Mouse (Mus musculus) myocyte (in vitro differentiated cells): ENCODE data around the gene Ankrd23. TPM values are rescaled to one million over a fixed set of nuclear protein-coding genes. Genes with fewer than 3 reads are reported as not detected.
A peak's percentile ranks its signal among the peaks of the same experiment; 100 is the strongest.

ENCODE experiments used
- H3K27me3 ChIP-seq: one replicate; pipeline ENCODE4 v1.6.1; 2011; ENCODE audit not compliant: control insufficient read depth, insufficient read depth, insufficient read length
- H3K36me3 ChIP-seq: one replicate; pipeline ENCODE4 v1.6.1; 2011; ENCODE audit not compliant: control insufficient read depth, insufficient read depth
- H3K4me2 ChIP-seq: one replicate; pipeline ENCODE4 v1.6.1; 2011; ENCODE audit warnings: low read depth, control low read depth
- H3K4me3 ChIP-seq: one replicate; pipeline ENCODE4 v1.5.1; 2011; ENCODE audit warnings: mild to moderate bottlenecking, control low read depth, moderate library complexity
- H3K79me2 ChIP-seq: one replicate; pipeline ENCODE4 v1.6.1; 2011; ENCODE audit not compliant: control insufficient read depth, insufficient read depth
- H3ac ChIP-seq: one replicate; pipeline ENCODE4 v1.6.1; 2011; ENCODE audit not compliant: control insufficient read depth, insufficient read length
- CEBPB ChIP-seq: IDR thresholded peaks from 2 replicates; pipeline ENCODE4 v1.6.1; 2011; ENCODE audit warnings: mild to moderate bottlenecking, moderate library complexity; ENCODE audit not compliant: poor library complexity, insufficient read depth, severe bottlenecking
- E2F4 ChIP-seq: IDR thresholded peaks from one replicate; pipeline ENCODE4 v1.6.1; 2011; ENCODE audit warnings: mild to moderate bottlenecking, control low read depth, moderate library complexity; ENCODE audit not compliant: insufficient read depth
- MAX ChIP-seq: IDR thresholded peaks from one replicate; pipeline ENCODE4 v1.6.1; 2011; ENCODE audit warnings: low read depth, mild to moderate bottlenecking, control low read depth
- MYOD1 ChIP-seq, 3 experiments: IDR thresholded peaks; one replicate each; pipeline ENCODE4 v1.6.1; 2011; ENCODE audit warnings: control low read depth in 2 of 3, low read depth in 2 of 3, mild to moderate bottlenecking in 2 of 3, moderate library complexity in 1 of 3; ENCODE audit not compliant: insufficient read length in 2 of 3, control insufficient read depth in 1 of 3
- MYOG ChIP-seq, 3 experiments: IDR thresholded peaks; one replicate each; pipeline ENCODE4 v1.6.1; 2011; ENCODE audit warnings: control low read depth in 2 of 3, low read depth in 2 of 3, mild to moderate bottlenecking in 2 of 3; ENCODE audit not compliant: insufficient read length in 2 of 3, control insufficient read depth in 1 of 3, insufficient read depth in 1 of 3
- POLR2A ChIP-seq: IDR thresholded peaks from one replicate; pipeline ENCODE4 v1.6.1; 2011; ENCODE audit warnings: low read depth, mild to moderate bottlenecking, control low read depth, moderate library complexity; ENCODE audit not compliant: insufficient read length
- POLR2AphosphoS2 ChIP-seq: IDR thresholded peaks from one replicate; pipeline ENCODE4 v1.6.1; 2011; ENCODE audit warnings: low read depth, control low read depth; ENCODE audit not compliant: insufficient read length
- REST ChIP-seq: IDR thresholded peaks from one replicate; pipeline ENCODE4 v1.6.1; 2011; ENCODE audit warnings: mild to moderate bottlenecking, control low read depth, moderate library complexity; ENCODE audit not compliant: insufficient read depth, insufficient read length
- SRF ChIP-seq: IDR thresholded peaks from one replicate; pipeline ENCODE4 v1.6.1; 2011; ENCODE audit warnings: low read depth; ENCODE audit not compliant: control insufficient read depth, insufficient read length
- TCF12 ChIP-seq: IDR thresholded peaks from one replicate; pipeline ENCODE4 v1.6.1; 2011; ENCODE audit warnings: mild to moderate bottlenecking, control low read depth; ENCODE audit not compliant: poor library complexity, insufficient read depth, severe bottlenecking
- TCF3 ChIP-seq: IDR thresholded peaks from one replicate; pipeline ENCODE4 v1.6.1; 2011; ENCODE audit warnings: low read depth, control low read depth; ENCODE audit not compliant: insufficient read length
- USF1 ChIP-seq: IDR thresholded peaks from one replicate; pipeline ENCODE4 v1.6.1; 2011; ENCODE audit warnings: low read depth, mild to moderate bottlenecking, control low read depth, moderate library complexity
- polyA plus RNA-seq: library from polyadenylated mRNA; unstranded; fragments of >200 nt; fragmentation: generic; extraction: Trizol; gene quantifications from one replicate; pipeline ENCODE4 v1.2.1, GENCODE M21; 2012; ENCODE audit warnings: missing spikeins

Gene Ankrd23
- polyA plus RNA-seq, 1 experiment: 78.6 TPM

DNA sequence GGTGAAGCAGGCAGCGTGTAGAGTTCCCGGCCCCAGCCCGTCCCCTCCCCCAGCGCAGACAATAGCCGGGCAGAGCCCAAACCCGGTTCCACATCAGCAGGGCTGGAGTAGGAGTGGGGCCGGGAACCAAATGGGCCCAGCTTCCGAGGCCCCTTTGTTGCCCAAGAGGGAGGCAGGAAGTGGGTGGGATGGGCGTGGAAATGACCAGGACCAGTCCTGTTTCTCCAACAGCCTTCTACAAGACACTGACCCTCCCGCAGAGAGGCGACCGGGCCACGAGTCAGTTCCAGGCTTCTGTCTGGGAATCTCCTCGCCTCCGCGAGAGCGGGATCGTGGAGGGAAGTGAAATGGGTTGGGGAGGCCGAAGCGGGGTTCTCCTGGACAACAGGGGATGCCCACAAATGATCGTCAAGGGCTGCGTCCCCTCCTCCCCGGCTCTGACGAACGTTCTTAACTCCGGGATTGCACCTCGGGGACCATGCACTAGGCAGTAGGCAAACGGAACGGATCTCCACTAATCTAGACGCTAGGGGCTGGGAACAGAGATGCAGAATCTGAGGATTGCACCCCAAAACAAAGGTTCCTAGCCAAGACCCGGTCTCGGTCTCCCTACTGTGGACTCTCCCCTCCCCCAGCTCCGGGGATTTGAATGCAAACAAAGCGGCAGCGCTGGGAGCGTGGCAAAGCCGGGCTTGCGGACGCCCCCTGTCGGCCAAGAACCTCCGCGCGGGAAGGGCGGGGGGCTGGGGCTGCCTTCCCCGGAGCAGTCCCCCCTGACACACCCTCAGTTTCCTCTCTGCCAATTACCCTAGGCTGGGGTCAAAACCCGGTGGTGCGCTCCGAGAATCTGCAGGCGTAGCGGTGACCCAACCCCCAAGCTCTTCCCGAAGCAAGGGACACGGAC lies 20.1 kb upstream of the Ankrd23 start:
- peaks cover 41% of the 10 kb centered on the region for H3K79me2 ChIP-seq
- H3K36me3 ChIP-seq: peaks cover 29% of the 10 kb centered on the region
- peak overlapping the region; percentile 93 for H3K4me2 ChIP-seq
- H3ac ChIP-seq: peak overlapping the region; percentile 66
- TF ChIP-seq TCF12 (no peak), POLR2A (peak; percentile 72), E2F4 (peak; percentile 46), CEBPB (0 out of 2 replicates have a peak, but pooled peaks have one; percentile 34), POLR2AphosphoS2 (peak; percentile 68)
- H3K4me3 ChIP-seq: peak overlapping the region; percentile 99
- no peaks in the 10 kb centered on the region for H3K27me3 ChIP-seq

DNA sequence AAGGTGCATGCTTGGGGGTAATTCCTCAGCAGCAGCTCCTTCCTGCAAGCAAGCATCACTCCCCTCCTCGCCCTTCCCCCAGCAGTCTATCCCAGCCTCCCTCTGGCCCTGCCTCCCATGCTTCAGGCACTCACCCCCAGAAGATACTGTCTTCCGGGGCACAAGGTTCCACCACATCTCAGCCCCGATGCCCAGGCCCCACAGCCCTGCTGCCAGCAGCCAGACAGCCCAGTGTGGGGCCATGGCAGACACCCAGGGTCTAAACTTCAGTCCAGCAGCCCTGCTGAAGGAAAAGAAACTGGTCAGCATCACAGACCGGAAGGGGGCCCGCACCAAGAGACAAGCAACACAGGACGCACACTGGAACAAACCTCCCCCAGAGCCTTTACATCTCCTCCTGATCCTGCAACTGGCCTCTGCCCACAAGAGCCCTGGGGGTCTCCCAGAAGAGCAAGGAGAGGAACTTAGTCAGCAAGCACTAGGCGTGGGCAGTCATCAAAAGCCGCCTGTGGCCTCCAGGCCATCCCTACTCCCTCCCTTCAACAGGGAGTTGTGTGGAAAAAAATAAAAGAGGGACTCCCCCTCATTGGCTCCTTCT lies 19.2 kb upstream of the Ankrd23 start:
- Histone ChIP-seq H3K4me2 (peak overlapping the region; percentile 93), H3K4me3 (peak overlapping the region; percentile 99), H3K36me3 (peaks cover 38% of the 10 kb centered on the region), H3K79me2 (peaks cover 43% of the 10 kb centered on the region), H3ac (peak overlapping the region; percentile 66), H3K27me3 (no peaks in the 10 kb centered on the region)
- no peak for TF ChIP-seq MAX

DNA sequence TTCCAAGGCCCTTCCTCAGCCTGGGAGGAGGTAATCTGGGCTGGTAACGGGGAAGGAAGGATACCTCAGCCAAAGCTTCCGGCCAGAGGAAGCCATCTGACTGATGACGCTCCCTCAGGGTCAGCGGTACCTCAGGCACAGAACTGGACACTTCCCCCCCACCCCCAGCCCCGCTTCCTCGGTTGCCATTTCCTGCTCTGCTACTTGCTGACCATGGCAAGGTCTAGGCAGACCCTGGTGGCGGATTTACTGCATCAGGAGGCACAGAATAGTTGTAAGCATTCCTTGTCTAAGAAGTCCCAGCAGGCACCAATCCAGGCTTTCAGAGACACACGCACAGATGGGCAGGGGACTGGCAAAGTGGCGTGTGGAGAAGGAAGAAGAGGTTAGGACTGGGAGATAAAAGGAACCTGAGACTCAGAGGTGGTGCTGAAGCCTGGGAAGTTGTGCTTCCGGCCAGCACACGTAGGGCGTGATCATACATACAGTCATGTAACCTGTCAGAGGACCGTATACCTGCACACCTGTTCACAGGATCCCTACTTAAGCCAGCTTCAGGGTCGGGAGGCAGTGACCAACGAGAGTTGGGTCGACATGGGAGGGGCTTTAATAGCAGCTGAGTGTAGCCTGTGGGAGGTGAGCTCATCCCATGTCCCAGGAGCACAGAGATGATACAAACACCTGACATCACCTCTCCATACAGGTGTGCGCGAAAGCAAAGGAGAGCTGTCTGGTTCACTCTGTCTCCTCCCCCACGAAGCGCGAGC lies 18.1 kb upstream of the Ankrd23 start:
- H3K4me3 ChIP-seq: peak overlapping the region; percentile 99
- peak overlapping the region; percentile 93 for H3K4me2 ChIP-seq
- no peak overlapping the region for H3ac ChIP-seq
- peaks cover 45% of the 10 kb centered on the region for H3K79me2 ChIP-seq
- no peak for TF ChIP-seq CEBPB
- no peak for TF ChIP-seq REST
- no peak for TF ChIP-seq SRF
- TF ChIP-seq POLR2AphosphoS2: no peak
- peak; percentile 23 for TF ChIP-seq POLR2A
- TF ChIP-seq TCF3: no peak
- peaks cover 47% of the 10 kb centered on the region for H3K36me3 ChIP-seq
- H3K27me3 ChIP-seq: no peaks in the 10 kb centered on the region

DNA sequence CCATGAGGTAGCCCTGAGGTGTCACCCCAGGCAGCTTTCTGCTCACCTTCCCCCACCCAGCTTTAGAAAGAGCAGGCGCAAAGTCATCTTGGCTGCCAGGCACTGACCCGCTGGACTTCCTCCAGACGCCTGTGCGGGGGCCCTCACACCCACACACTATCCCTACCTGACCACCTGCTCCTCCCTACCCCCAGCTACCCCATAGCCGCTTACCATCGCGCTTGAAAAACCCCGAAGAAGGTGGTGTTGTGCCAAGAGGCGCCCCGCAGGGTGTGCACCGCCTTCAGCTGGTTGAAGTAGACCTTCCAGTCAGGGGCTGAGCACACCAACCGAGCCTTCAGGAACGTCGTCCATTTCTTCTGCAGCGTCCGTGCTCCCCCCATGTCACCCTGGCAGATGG lies 15.8 kb upstream of the Ankrd23 start:
- peaks cover 45% of the 10 kb centered on the region for H3K79me2 ChIP-seq
- H3K36me3 ChIP-seq: peaks cover 54% of the 10 kb centered on the region
- H3K4me2 ChIP-seq: no peak overlapping the region
- TF ChIP-seq TCF12: no peak
- no peak for TF ChIP-seq USF1
- no peak for TF ChIP-seq TCF3
- no peak for TF ChIP-seq SRF
- TF ChIP-seq CEBPB: no peak
- no peak for TF ChIP-seq E2F4
- no peak for TF ChIP-seq POLR2AphosphoS2
- TF ChIP-seq POLR2A: no peak
- no peak for TF ChIP-seq REST
- no peak for TF ChIP-seq MYOG (IDR thresholded peaks at IDR 0.05; ENCODE audit: control insufficient read depth in 1 of 3, insufficient read depth in 1 of 3, insufficient read length in 2 of 3, low read depth in 2 of 3)
- TF ChIP-seq MAX: no peak
- TF ChIP-seq MYOD1 (IDR thresholded peaks at IDR 0.05; ENCODE audit: control insufficient read depth in 1 of 3, insufficient read length in 2 of 3, low read depth in 2 of 3): no peak
- H3K27me3 ChIP-seq: no peaks in the 10 kb centered on the region
- no peak overlapping the region for H3ac ChIP-seq
- no peak overlapping the region for H3K4me3 ChIP-seq

DNA sequence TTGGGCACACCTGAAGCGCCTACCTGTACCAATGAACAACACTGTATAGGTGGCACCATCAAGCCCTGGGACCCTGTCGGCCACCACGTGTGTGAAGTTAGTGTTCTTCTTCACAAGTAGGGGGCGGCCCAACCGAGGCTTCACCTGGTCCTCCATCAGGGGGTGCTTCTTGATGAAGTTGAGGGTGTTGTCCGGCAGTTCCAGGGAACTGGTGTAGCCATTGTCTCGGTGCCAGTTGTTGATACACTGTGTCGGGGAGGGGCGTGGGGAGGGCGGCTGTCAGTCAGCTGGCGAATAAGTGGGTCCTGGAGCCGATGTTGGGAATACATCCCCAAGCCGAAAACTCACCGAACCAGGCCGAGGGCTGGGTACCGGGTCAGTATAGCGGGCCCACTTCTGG lies 15.2 kb upstream of the Ankrd23 start:
- H3K79me2 ChIP-seq: peaks cover 40% of the 10 kb centered on the region
- H3K4me3 ChIP-seq: no peak overlapping the region
- peaks cover 54% of the 10 kb centered on the region for H3K36me3 ChIP-seq
- TF ChIP-seq TCF3: no peak
- no peak for TF ChIP-seq E2F4
- no peak for TF ChIP-seq MAX
- no peak for TF ChIP-seq MYOG (IDR thresholded peaks at IDR 0.05; ENCODE audit: control insufficient read depth in 1 of 3, insufficient read depth in 1 of 3, insufficient read length in 2 of 3, low read depth in 2 of 3)
- no peak for TF ChIP-seq USF1
- TF ChIP-seq POLR2A: no peak
- TF ChIP-seq MYOD1 (IDR thresholded peaks at IDR 0.05; ENCODE audit: control insufficient read depth in 1 of 3, insufficient read length in 2 of 3, low read depth in 2 of 3): no peak
- no peak for TF ChIP-seq CEBPB
- TF ChIP-seq SRF: no peak
- TF ChIP-seq TCF12: no peak
- TF ChIP-seq POLR2AphosphoS2: no peak
- no peak for TF ChIP-seq REST
- no peak overlapping the region for H3K4me2 ChIP-seq
- H3K27me3 ChIP-seq: no peaks in the 10 kb centered on the region
- no peak overlapping the region for H3ac ChIP-seq
